ENCODE assay signal across 22 mouse cellular contexts in the genomic region with DNA sequence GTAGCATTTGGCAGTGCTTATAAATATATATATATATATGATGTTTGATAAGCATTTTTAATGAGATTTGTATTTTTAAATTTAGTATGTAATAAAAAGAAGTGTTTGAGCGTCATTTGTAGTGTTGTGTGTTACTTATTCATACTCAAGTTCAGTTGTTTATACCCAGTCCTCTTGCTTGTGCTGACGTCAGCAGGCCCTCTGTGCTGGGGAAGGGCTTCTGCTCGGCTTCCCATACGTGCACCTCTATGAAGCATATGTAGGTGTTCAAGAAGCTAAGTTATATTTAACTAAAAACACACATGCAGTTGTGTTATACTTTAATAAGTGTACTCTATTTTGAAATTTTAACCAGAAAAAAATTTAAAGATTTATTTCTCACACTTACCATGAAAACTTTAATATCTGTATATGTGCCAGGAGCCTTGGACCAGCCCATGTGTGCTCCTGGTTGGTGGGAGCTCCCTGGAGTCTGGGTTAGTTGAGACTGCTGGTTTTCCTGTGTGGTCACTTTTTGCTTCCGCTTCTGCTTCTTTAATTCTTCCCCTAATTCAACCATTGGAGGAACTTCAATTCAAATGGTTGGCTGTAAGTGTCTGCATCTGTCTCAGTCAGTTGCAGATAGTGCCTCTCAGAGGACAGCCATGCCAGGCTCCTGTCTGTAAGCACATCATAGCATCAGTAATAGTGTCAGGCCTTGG. TPM values are rescaled to one million over a fixed set of nuclear protein-coding genes. Genes with fewer than 3 reads are reported as not detected.
A peak's percentile ranks its signal among the peaks of the same experiment; 100 is the strongest.
DNase-seq lines count a peak whose midpoint lies in the region; ATAC-seq lines count a peak whose summit lies in the region.
"Had no signal": no experiment of that assay in that cellular context is flagged by ENCODE, and none has a peak within 500 bp of the region (broad histone marks: within the 10 kb centered on the region; RNA-seq: fewer than 3 reads in every experiment).

No protein-coding gene starts in this region.

- peak; percentile 89 for DNase-seq in 416B (ENCODE audit: low read depth)
- DNase-seq in c-Kit-positive CD71-negative TER-119-negative erythroid progenitor cells, embryonic 14.5 days (ENCODE audit: low read depth) = peak; percentile 20
- DNase-seq in thymus, postnatal 4 days = no peak
- no peak for DNase-seq in adrenal gland, postnatal 36 days
- DNase-seq in layer of hippocampus, adult 18-20 months (ENCODE audit: low spot score in 2 of 2) = no peak
- DNase-seq in thymus, postnatal 10 days (ENCODE audit: low spot score in 2 of 2) = no peak
- DNase-seq: adrenal gland, adult 8-10 months; adrenal gland, postnatal 14 days; B cell, adult 2 months; cerebellum, adult 11-12 months; cerebellum, adult 2 months; cerebellum, adult 9-10 months; cerebellum, postnatal 10 days; cerebellum, postnatal 25 days; embryo, embryonic 11 days had no signal

- peak; percentile 95 for ATAC-seq in granulocyte monocyte progenitor cell, adult 5-6 weeks (replicated peaks; ENCODE audit: poor library complexity, severe bottlenecking)
- peak; percentile 63 for ATAC-seq in megakaryocyte, adult 5-6 weeks (ENCODE audit: poor library complexity, severe bottlenecking)
- ATAC-seq: activated CD4-positive, CD25-positive, alpha-beta regulatory T cell, adult 4 months; CD4-positive, CD25-positive, alpha-beta regulatory T cell, adult 4 months; forebrain, embryonic 14.5 days; forebrain, embryonic 16.5 days; Patski had no signal

RNA-seq across cellular contexts. Expression of gene Brms1l, which starts 33.6 kb away (rescaled TPM):
- 13.6 and 23.3 TPM in 2 replicates for total RNA-seq in granulocyte monocyte progenitor cell, adult 5-6 weeks (2014; fragmentation: Nextera tagmentation)
- total RNA-seq in granulocyte monocyte progenitor cell, adult 5-6 weeks (2017) = 12.3 and 13.3 TPM in 2 replicates
- 12.6 and 12.8 TPM in 2 replicates for total RNA-seq in megakaryocyte, adult 5-6 weeks (2015)
- 13.8 and 14.0 TPM in 2 replicates for total RNA-seq in megakaryocyte, adult 5-6 weeks (2017)
- 10 to 100 TPM; 38.8 to 43.4 TPM for total RNA-seq in adrenal gland, postnatal 36 days (2021)
- total RNA-seq in layer of hippocampus, adult 18-20 months (2021) = 10 to 100 TPM; 73.2 to 75.4 TPM

RNA-seq across cellular contexts. Expression of gene Ralgapa1, which starts 48.8 kb away (rescaled TPM):
- 34.2 and 49.7 TPM in 2 replicates for total RNA-seq in granulocyte monocyte progenitor cell, adult 5-6 weeks (2014; fragmentation: Nextera tagmentation)
- 30.9 and 36.7 TPM in 2 replicates for total RNA-seq in granulocyte monocyte progenitor cell, adult 5-6 weeks (2017)
- total RNA-seq in megakaryocyte, adult 5-6 weeks (2015) = 33.7 and 39.3 TPM in 2 replicates
- 25.6 and 36.6 TPM in 2 replicates for total RNA-seq in megakaryocyte, adult 5-6 weeks (2017)
- 10 to 100 TPM; 74.2 to 80.3 TPM for total RNA-seq in adrenal gland, postnatal 36 days (2021)
- 100 to 1,000 TPM; 117 to 126 TPM for total RNA-seq in layer of hippocampus, adult 18-20 months (2021)

Comparison
In these comparisons a context has a peak if more than half of its experiments do, and no peak if none do; other contexts are left out.
1. DNase-seq: peak in 416B (single experiment) and c-Kit-positive CD71-negative TER-119-negative erythroid progenitor cells, embryonic 14.5 days (single experiment); none in thymus, postnatal 4 days (single experiment), adrenal gland, postnatal 36 days (0 of 2), layer of hippocampus, adult 18-20 months (0 of 2) and thymus, postnatal 10 days (0 of 2).